Mouse (Mus musculus) ZHBTc4 (cell line): ENCODE data around the gene Tor3a.
A peak's percentile ranks its signal among the peaks of the same experiment; 100 is the strongest.

ENCODE experiments used
- DNase-seq: peaks from one replicate; pipeline ENCODE4 v3.0.0-alpha.2; 2011; ENCODE audit warnings: low read depth, low spot score

Gene Tor3a

DNA sequence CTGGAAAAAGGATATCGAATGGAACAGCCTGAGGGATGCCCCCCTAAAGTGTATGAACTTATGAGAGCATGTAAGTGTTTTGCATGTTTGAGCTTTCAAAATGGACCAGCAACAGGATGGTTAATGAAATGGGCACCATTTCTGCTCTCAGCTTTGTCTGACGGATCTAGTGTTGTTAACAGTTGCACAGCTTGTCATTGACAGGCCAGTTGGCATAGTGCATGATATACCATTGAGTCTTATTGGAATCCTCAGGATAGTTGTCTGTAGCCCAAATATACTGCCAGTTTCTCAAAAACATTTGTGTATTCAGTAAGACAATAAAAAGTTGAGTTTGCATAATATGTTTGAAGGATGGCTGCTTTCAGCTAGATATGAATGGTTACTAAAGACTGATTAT lies 39.0 kb downstream of the Tor3a start:
- DNase-seq: no peak

DNA sequence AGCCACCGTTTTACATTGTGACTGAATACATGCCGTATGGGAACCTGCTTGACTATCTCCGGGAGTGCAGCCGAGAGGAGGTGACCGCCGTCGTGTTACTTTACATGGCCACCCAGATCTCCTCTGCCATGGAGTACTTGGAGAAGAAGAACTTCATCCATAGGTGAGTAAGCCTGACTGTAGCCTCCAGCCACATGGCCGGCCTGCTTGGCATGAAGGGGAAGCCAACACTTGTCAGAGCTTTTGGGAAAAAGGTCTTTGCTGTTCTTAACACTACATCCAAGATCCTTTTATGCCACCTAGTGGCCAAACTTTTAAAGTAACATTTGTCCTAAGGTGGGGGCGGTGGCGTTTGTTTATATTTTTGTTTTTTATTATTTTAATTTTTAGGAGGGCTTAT lies 41.1 kb downstream of the Tor3a start:
- DNase-seq: peak; percentile 72

DNA sequence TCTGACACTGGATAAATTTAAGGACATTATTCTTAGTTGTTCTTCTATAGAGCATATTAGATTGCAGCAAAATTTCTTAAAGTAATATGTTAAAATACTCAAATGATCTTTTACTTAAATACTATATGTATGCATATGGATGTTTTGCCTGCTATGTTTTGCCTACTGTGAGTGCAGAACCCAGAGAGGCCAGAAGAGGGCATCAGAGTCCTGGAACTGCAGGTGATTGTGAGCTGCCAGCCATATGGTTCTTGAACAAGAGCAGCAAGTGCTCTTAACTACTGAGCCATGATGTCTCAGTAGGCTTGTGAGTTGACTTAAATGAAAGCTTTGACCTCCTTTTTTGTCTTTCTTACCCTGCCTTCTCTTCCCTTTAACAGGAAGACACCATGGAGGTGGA lies 43.2 kb downstream of the Tor3a start:
- DNase-seq: peak; percentile 77

DNA sequence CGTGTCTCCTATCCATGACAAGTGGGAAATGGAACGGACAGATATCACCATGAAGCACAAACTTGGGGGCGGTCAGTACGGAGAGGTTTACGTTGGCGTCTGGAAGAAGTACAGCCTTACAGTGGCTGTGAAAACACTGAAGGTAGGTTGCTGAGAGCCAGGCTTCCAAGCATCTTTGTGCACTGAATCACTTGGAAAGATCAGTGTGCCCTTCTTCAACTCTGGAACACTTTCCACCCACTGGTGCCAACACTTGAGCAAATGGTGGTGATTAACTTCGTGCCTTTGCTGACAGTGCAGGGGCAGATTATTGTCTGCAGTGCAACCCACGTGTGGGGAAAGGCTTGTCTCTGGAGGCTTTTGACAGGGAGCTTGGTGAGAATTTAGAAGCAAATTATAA lies 44.2 kb downstream of the Tor3a start:
- DNase-seq: no peak

DNA sequence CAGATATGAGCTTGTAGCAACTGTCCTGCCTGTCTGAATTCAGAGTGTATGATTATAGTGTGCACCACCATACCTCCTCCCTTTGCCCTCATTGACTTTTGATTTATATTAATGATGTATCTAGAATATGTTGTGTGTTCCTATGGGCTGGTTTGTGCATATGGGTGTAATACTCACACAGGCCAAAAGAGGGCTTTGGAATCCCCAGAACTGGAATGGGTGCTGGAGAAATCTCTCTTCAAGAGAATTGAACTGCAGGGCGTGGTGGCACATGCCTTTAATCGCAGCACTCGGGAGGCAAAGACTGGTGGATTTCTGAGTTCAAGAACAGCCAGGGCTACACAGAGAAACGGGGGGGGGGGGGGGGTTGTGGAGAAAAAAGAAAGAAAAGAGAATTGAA lies 47.4 kb downstream of the Tor3a start:
- DNase-seq: peak; percentile 87

DNA sequence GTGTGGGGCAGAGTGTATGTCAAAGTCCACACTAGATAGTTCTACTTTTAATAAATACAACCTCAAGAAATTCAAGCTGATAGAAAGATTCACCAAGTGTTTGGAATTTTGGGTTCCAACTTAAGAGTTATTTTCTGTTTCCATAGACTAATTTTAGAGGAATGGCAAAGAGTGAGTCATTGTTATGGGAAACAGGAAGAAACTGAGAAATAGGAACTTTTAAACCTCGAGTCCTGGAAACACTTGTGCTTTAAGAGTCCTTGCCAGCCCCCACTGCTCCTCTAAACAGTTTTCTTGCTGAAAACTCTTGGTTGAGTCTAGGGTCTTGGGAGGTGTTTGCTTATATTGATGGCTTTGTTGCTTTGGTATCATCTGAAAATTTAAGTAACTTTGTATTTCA lies 49.9 kb downstream of the Tor3a start:
- DNase-seq: no peak

DNA sequence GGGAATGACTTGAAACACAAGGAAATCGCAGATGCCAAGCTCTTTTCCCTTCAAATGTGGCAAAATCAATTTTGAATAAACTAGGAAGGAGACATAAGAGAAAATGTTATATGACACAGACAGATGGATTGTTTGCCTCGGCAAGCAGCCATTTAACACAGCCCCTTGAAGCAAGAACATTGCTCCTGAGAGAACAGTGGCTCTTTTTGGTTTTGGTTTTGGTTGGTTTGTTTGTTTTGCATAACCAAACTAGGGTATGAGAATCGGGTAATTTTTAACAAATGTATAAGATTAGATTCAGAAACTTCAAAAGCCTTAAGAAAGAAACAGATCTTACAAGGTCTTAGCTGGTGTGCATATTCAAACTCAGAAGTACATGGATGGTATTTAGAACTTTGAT lies 53.2 kb downstream of the Tor3a start:
- no peak for DNase-seq

DNA sequence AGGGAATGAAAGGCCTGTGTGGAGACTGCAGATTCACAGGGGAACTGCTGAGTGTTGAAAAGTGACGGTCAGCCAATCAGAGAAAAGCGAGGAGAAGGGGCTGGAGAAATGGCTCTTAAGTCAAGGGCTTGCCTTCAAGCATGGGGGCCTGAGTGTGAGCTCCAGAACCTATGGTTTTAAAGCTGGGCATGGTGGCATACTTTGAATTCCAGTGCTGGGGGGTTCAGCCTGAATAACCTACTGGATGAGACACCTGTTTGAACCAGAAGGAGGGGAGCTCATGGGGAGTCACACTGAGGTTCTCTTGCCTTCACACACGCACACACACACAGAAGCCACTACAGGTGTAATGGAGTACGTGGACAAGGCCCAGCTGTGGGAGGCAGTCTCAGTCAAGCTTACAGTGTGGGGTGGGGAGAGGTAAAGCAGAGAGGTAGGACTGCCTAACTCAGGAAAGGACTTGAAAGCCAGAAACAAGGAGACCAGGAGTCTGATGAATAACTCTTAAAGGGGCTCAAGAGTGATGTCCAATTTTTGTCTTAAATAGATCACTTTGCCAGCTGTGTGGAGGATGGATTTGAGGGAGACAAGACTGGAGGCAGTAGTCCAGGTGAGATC lies 53.8 kb downstream of the Tor3a start:
- DNase-seq: no peak

DNA sequence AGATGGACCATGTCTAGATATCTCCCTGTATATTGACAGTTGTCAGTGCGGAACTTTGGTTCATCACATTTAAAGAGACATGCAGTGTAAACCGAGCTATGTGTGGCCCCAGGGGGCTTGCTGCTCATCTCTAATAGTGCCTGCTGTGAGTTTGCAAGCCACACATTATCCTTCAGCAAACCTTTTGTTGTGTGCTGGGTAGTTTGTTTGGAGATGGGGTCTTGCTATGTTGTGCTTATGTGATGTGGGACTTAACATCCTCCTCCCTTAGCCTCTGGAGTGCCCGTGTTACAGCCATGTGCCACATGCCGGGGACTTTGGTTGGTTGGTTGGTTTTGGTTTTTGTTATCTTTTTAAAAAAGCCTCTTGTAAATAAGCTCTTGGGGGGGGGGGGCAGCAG lies 56.3 kb downstream of the Tor3a start:
- DNase-seq: no peak

DNA sequence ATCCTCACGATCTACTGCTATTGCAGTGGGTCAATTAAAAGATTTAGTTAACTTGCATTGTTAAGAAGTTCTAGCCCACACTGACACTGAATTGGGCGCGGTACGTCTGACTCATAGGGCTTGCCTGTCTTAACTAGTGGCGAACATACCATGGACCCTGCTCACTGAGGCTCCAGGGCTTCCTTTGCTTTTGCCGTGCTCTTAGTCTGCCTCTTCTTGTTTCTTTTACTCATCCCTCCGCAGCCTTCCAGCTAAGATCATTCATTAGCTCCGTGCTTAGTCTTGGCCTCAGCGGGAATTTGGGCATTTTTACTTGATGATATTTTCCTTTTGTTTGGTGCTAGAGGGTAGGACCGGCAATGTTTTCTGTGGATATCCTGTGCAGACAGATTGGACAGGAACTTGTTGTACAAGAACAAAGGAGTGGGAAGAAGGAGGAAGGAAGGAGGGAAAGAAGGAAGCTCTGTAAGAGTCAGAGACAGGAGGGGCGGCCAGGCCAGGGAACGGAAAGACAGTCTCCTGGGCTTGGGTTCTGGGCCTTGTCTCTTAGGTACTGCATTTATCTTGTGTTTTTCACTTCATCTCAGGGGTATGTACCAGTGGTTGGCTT lies 57.1 kb downstream of the Tor3a start:
- no peak for DNase-seq

DNA sequence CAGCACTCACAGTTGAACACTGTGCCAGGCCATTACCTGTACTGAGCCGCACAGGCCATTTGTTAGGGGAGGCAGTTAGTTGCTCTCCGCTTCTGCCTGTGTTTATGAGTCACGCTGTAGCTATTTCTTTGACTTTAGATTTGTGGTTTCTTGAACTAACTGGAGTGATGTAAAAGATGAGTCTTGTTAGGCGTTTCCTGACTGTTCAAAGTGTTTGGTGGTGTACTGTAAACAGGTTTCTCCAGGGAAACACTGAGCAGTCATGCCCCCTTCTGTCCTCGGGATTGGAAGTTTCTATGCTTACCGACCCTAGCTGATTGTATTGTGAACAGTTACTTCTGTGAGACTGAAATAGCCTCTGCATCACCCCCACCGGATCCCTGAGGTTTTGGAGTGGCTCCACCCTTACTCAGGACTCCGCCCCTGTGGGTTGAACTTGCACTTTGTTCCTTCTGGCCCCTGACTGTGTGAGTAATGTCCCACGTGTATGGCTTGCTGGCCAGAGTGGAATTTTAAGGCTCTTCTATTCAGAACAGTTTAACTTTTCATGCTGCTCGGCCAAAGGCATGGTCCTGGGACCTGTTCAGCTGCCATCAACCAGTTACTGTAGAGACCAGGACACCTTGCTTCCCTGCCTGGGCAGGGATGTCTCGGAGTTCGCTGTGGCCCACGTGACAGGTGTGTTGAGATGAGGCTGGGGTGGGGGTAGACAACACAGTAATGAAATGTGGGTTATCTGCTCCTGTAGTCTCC lies 58.6 kb downstream of the Tor3a start:
- DNase-seq: peak; percentile 88

DNA sequence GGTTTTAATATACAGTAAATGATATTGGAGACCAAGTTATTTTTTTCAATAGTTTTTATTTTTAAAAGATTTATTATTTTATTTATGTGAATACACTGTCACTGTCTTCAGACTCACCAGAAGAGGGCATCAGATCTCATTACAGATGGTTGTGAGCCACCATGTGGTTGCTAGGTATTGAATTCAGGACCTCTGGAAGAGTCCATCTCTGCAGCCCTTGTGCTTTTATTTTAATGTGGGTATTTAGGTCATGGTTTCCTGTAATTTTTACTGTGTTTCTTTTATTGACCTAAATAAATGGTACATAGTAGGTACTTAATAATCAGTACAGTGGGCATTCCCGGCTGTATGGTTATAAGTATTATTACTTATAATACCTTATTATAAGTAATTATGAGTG lies 59.4 kb downstream of the Tor3a start:
- no peak for DNase-seq

DNA sequence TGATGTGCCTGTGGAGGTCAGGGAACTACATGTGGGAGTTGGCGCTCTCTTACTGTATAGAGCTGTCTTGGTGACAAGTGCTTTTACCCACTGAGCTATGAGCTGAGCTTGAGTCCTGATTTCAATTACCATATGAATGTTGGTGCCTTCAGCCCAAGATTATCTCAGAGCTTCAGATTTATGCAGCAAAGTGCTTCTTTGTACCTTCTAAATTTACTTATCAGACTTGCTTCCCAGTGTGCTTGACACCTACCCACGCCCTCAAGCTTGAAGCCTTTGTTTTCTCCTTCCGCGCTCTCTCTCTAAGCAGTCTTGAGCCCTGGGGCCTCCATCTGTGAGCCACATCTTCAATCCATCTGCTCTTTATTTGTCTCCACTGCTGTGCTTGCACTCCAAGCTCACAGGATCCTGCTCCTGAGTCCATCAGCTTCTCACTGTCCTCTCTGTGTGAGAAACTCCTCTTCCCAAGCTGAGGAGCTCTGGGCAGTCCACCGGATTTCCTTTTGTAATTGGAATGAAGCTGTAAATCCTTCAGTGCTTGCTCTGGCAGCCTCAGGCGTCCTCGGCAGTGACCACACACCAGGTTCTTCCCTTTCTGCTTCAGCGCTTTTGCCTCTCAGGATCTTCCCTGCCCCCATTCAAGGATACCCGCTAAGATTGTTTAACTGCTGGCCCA lies 60.2 kb downstream of the Tor3a start:
- DNase-seq: peak; percentile 45

DNA sequence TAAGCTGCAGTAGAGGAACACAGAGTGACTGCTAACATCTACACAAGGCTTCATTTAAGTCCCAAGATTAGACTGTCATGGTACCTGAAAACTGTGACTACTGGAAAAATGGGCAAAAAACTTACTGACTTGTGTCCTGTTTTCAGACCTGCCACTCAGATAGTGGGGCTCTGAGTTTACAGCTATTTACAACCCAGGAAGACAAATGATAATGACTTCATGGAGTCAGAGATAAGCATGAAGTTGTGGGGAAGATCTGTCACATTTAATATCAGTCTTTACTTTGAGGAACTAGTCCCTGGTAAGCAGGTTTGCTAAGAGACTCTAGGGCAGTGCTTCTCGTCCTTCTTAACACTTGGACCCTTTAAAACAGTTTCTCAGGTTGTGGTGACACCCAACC lies 63.9 kb downstream of the Tor3a start:
- DNase-seq: no peak

DNA sequence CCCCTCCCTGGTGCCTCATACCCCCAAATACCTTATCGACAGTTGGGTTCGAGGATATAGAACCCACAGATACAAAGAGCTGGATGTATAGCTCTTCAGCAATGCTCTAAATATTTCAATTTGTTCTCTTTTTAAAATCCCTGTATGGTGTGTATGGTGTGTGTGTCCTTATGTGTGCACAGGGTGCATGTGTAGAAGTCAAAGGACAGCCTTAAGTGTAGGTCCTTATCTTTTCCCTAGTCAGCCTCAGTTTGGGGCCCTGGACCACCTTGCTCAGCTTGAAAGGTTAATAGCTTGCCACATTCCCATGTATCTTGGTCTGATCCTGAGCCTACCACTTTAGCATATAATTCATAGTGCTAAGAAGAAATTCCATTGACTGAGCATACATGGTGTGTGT lies 65.7 kb downstream of the Tor3a start:
- no peak for DNase-seq

DNA sequence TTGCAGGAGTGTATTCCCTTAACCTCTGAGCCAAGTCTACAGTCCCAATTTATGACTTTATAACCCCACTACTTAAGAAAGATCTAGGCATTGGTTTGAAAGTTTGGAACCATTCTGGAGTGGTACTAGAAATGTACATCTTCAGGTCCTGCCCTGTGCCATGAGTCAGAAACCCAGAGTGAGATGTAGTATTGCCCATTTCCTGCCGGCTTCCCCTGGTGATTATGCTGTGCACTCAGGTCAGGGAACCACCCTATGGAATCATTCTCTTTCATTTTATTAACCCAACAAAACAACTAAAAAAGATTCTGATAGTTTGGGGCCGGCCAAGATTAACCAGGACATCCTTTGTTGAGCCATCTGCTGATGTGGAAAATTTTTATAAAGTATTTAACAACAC lies 68.2 kb downstream of the Tor3a start:
- no peak for DNase-seq

DNA sequence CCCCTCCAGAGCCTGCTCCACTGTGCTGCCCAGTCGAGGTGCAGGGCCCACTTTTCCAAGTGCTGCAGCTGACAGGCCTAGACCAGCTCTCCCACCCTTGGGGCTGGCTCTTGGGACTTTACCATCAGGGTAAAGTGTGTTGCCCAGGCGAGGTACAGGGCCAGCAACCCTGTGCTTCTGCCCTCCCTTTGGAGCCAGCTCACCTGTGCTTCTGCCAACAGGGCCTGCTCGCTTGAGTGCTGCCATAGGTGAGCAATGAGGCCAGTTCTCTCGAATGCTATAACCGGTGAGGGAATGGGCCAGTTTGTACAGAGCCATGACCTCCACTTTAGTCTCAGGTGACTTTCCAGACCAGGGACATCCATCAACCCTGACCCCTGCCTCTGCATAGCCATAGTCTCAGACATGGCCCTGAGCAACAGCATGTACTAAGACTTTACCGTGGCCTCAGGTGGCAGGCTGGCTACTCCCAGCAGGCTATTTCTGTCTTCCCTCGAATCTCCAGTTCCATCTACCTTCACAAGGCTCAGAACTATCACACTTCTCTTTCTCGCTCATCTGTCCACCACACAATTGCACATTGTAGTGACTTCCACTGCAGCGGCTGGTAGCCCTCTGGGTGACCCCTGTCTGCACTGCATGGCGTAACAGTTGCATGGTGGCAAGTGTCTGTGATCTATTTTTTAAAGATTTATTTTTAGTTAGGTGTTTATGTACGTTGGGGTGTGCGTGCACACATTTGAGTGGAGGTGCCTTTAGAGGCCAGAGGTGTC lies 68.9 kb downstream of the Tor3a start:
- DNase-seq: no peak
